Mouse (Mus musculus): ENCODE results near the gene Ccdc134. TPM values are rescaled to one million over a fixed set of nuclear protein-coding genes. Genes with fewer than 3 reads are reported as not detected.

Gene Ccdc134
- 1.1 TPM for polyA plus RNA-seq (2014; fragmentation: Illumina TruSeq; extraction: RNeasy Lipid Tissue Mini Kit (QIAGEN cat#74804); ENCODE audit: low read depth, low replicate concordance)

GRCm38 (mm10) chr15:82127426-82128374 is at the start of gene Ccdc134:
TSS of gene Ccdc134 (plus strand) at chr15:82127922.

GRCm38 (mm10) chr15:82146770-82147610 is 19.3 kb downstream of the Ccdc134 start, which contains the start of gene Srebf2:
TSS of gene Srebf2 (plus strand) at chr15:82147181.

Other genes with a start within 250 kb of the Ccdc134 start
- gene Polr3h, start 201.7 kb upstream of the Ccdc134 start, polyA plus RNA-seq (2014; fragmentation: Illumina TruSeq; extraction: RNeasy Lipid Tissue Mini Kit (QIAGEN cat#74804); ENCODE audit: low read depth, low replicate concordance) = 0.64 TPM
- gene Csdc2, start 191.2 kb upstream of the Ccdc134 start, polyA plus RNA-seq (2014; fragmentation: Illumina TruSeq; extraction: RNeasy Lipid Tissue Mini Kit (QIAGEN cat#74804); ENCODE audit: low read depth, low replicate concordance) = not detected
- not detected for gene Pmm1, start 167.0 kb upstream of the Ccdc134 start, polyA plus RNA-seq (2014; fragmentation: Illumina TruSeq; extraction: RNeasy Lipid Tissue Mini Kit (QIAGEN cat#74804); ENCODE audit: low read depth, low replicate concordance)
- not detected for gene 1700029P11Rik, start 147.4 kb upstream of the Ccdc134 start, polyA plus RNA-seq (2014; fragmentation: Illumina TruSeq; extraction: RNeasy Lipid Tissue Mini Kit (QIAGEN cat#74804); ENCODE audit: low read depth, low replicate concordance)
- gene Xrcc6, start 140.1 kb upstream of the Ccdc134 start, polyA plus RNA-seq (2014; fragmentation: Illumina TruSeq; extraction: RNeasy Lipid Tissue Mini Kit (QIAGEN cat#74804); ENCODE audit: low read depth, low replicate concordance) = 50.5 TPM
- gene Desi1, start 94.1 kb upstream of the Ccdc134 start, polyA plus RNA-seq (2014; fragmentation: Illumina TruSeq; extraction: RNeasy Lipid Tissue Mini Kit (QIAGEN cat#74804); ENCODE audit: low read depth, low replicate concordance) = 14.6 TPM
- 117 TPM for gene Snu13, start 80.3 kb upstream of the Ccdc134 start, polyA plus RNA-seq (2014; fragmentation: Illumina TruSeq; extraction: RNeasy Lipid Tissue Mini Kit (QIAGEN cat#74804); ENCODE audit: low read depth, low replicate concordance)
- gene 4930407I10Rik, start 68.8 kb upstream of the Ccdc134 start, polyA plus RNA-seq (2014; fragmentation: Illumina TruSeq; extraction: RNeasy Lipid Tissue Mini Kit (QIAGEN cat#74804); ENCODE audit: low read depth, low replicate concordance) = not detected
- not detected for gene Mei1, start 57.9 kb upstream of the Ccdc134 start, polyA plus RNA-seq (2014; fragmentation: Illumina TruSeq; extraction: RNeasy Lipid Tissue Mini Kit (QIAGEN cat#74804); ENCODE audit: low read depth, low replicate concordance)
- gene Srebf2, start 19.3 kb downstream of the Ccdc134 start, polyA plus RNA-seq (2014; fragmentation: Illumina TruSeq; extraction: RNeasy Lipid Tissue Mini Kit (QIAGEN cat#74804); ENCODE audit: low read depth, low replicate concordance) = 7.5 TPM
- gene Shisa8, start 84.9 kb downstream of the Ccdc134 start, polyA plus RNA-seq (2014; fragmentation: Illumina TruSeq; extraction: RNeasy Lipid Tissue Mini Kit (QIAGEN cat#74804); ENCODE audit: low read depth, low replicate concordance) = not detected
- gene Tnfrsf13c, start 96.4 kb downstream of the Ccdc134 start, polyA plus RNA-seq (2014; fragmentation: Illumina TruSeq; extraction: RNeasy Lipid Tissue Mini Kit (QIAGEN cat#74804); ENCODE audit: low read depth, low replicate concordance) = not detected
- gene Cenpm, start 116.8 kb downstream of the Ccdc134 start, polyA plus RNA-seq (2014; fragmentation: Illumina TruSeq; extraction: RNeasy Lipid Tissue Mini Kit (QIAGEN cat#74804); ENCODE audit: low read depth, low replicate concordance) = 2.0 TPM
- gene 1500009C09Rik, start 124.5 kb downstream of the Ccdc134 start, polyA plus RNA-seq (2014; fragmentation: Illumina TruSeq; extraction: RNeasy Lipid Tissue Mini Kit (QIAGEN cat#74804); ENCODE audit: low read depth, low replicate concordance) = not detected
- gene Sept3, start 147.0 kb downstream of the Ccdc134 start, polyA plus RNA-seq (2014; fragmentation: Illumina TruSeq; extraction: RNeasy Lipid Tissue Mini Kit (QIAGEN cat#74804); ENCODE audit: low read depth, low replicate concordance) = not detected
- not detected for gene Wbp2nl, start 171.0 kb downstream of the Ccdc134 start, polyA plus RNA-seq (2014; fragmentation: Illumina TruSeq; extraction: RNeasy Lipid Tissue Mini Kit (QIAGEN cat#74804); ENCODE audit: low read depth, low replicate concordance)
- gene Naga, start 211.0 kb downstream of the Ccdc134 start, polyA plus RNA-seq (2014; fragmentation: Illumina TruSeq; extraction: RNeasy Lipid Tissue Mini Kit (QIAGEN cat#74804); ENCODE audit: low read depth, low replicate concordance) = 10.4 TPM
- gene Pheta2, start 211.0 kb downstream of the Ccdc134 start, polyA plus RNA-seq (2014; fragmentation: Illumina TruSeq; extraction: RNeasy Lipid Tissue Mini Kit (QIAGEN cat#74804); ENCODE audit: low read depth, low replicate concordance) = 0.26 TPM
- 34.1 TPM for gene Smdt1, start 211.0 kb downstream of the Ccdc134 start, polyA plus RNA-seq (2014; fragmentation: Illumina TruSeq; extraction: RNeasy Lipid Tissue Mini Kit (QIAGEN cat#74804); ENCODE audit: low read depth, low replicate concordance)
- 404 TPM for gene Ndufa6, start 226.4 kb downstream of the Ccdc134 start, polyA plus RNA-seq (2014; fragmentation: Illumina TruSeq; extraction: RNeasy Lipid Tissue Mini Kit (QIAGEN cat#74804); ENCODE audit: low read depth, low replicate concordance)

Measured in liver, adult 10 weeks (tissue).